Mouse (Mus musculus) lung, adult 2 months (tissue): ENCODE data around the gene Ppargc1a. TPM values are rescaled to one million over a fixed set of nuclear protein-coding genes. Genes with fewer than 3 reads are reported as not detected.

Experiments used
- DNase-seq: peaks from one replicate; pipeline ENCODE4 v3.0.0; 2022
- H3K4me1 ChIP-seq: fragments of 200-500 bp; 2 replicates; pipeline ENCODE4 v1.6.1; 2011; ENCODE audit warnings: low read length; ENCODE audit not compliant: control insufficient read depth, insufficient read depth
- H3K4me3 ChIP-seq: fragments of 200-500 bp; replicated peaks from 2 replicates; pipeline ENCODE3; 2011; ENCODE audit warnings: low read depth, mild to moderate bottlenecking, control low read depth, low read length; ENCODE audit errors: extremely low read depth
- CTCF ChIP-seq: fragments of 200-500 bp; IDR thresholded peaks from 2 replicates; pipeline ENCODE4 v1.5.1; 2011; ENCODE audit warnings: mild to moderate bottlenecking, low read length, control low read depth; ENCODE audit not compliant: insufficient read depth
- POLR2A ChIP-seq: fragments of 200-500 bp; IDR thresholded peaks from 2 replicates; pipeline ENCODE4 v1.6.1; 2011; ENCODE audit warnings: low read depth, mild to moderate bottlenecking, control low read depth, low read length, borderline replicate concordance; ENCODE audit errors: extremely low read depth
- WGBS: fragments of 180-500 bp; shearing (Covaris S2); methylation state at CpG from one replicate; pipeline ENCODE4 v1.1.7; 2018; 5-methylcytosine and 5-hydroxymethylcytosine counted together
- polyA plus RNA-seq: library from polyadenylated mRNA; depleted of rRNA; stranded (reverse); fragments of >200 nt; gene quantifications from 2 replicates; pipeline ENCODE4 v1.2.3, GENCODE M21; 2012

The Ppargc1a gene
- polyA plus RNA-seq, 1 experiment: 2.6 TPM

DNA sequence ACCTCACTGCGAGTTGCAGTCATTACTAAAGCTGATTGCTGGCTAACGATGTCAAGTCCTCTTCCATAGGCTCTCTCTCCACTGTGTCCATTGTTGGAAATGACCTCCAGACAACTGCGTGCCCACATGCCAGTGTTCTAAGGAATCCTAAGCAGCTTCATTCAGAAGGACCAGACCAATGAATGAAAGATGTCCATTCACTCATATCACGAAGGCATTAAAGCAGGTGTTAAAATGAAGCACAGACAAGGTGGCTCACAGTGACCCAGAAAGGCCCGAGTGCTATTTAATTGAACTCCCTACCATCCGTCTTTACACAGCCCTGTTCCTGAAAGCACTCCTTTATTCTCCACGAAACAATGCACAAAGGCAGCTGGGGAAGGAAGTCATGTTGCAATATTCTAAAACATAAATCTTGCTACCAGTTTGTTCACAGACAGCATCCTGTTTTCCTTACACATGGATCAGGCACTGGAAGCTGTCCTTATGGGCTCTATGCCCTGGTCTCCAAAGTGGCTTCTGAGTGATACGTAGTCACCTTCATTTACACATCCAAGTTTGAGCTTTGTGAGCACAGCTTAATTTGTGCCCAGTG, 23.3 kb downstream of the Ppargc1a start:
- 40% methylated on average over 8 of the region's 8 CpGs for WGBS
- DNase-seq: no peak
- TF ChIP-seq POLR2A (no peak), CTCF (no peak)
- Histone ChIP-seq H3K4me3 (no peak overlapping the region), H3K4me1 (peaks cover 9% of the 10 kb centered on the region)

DNA sequence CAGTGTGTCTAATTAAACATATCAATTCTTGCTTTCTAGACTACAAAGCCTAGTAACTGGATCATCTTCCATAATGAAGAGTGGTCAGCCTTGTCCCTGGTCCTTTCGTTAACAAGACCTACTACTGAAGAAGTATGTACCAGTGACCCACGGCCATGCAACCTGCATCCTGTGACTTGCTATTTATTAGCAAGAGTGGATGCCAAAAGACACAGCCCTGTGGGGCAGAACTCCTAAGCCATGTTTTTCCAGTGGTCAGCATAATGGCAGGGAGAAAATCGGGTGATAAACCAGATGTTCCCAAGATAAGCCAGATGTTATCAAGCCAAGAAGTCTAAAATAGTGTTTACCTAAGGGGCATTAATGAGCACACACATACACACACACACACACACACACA, 26.0 kb downstream of the Ppargc1a start:
- DNase-seq: no peak
- Histone ChIP-seq H3K4me3 (no peak overlapping the region), H3K4me1 (peaks cover 9% of the 10 kb centered on the region)
- TF ChIP-seq POLR2A (no peak), CTCF (no peak)
- WGBS: 66% methylated on average over 3 of the region's 3 CpGs

DNA sequence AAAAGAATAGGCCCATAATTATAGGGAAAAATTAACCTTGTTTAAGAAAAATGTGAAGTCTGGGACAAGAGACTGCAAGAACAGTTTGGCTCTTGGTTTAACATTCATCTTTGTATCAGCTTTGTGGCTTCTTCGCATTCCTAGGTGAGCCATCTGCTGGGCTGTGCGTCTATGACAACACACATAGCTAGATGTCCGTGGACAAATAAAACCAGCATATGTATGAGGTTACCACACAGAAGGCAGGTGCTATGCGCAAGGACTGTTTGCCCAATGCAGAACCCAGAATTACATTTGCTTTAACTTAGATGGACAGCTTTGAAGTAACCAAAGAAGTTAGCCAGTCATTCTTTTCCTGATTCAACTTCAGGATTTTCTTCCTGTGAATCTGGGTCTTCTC, 26.7 kb downstream of the Ppargc1a start:
- 88% methylated on average over 4 of the region's 4 CpGs for WGBS
- Histone ChIP-seq H3K4me3 (no peak overlapping the region), H3K4me1 (peaks cover 9% of the 10 kb centered on the region)
- DNase-seq: no peak
- TF ChIP-seq CTCF: no peak

DNA sequence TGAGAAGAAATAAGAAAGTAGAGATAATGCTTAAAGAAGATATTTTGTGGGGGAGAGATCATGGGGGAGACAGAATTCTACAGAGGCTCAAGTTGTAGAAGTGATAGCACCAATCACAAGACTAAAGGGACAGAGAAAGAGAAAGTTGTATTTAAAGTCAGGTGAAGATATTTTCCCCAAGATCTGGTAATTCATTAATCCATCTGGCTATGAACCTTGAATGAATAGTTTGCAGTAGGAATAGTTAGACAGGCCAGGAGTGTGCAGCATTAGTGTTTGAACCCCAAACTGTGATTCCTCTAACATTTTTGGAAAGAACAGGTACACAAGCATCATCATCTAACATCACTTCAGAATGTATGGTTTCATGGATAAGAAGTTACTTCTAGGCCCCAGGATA, 28.0 kb downstream of the Ppargc1a start:
- peaks cover 7% of the 10 kb centered on the region for H3K4me1 ChIP-seq
- TF ChIP-seq POLR2A (no peak), CTCF (no peak)
- H3K4me3 ChIP-seq: no peak overlapping the region
- DNase-seq: no peak

DNA sequence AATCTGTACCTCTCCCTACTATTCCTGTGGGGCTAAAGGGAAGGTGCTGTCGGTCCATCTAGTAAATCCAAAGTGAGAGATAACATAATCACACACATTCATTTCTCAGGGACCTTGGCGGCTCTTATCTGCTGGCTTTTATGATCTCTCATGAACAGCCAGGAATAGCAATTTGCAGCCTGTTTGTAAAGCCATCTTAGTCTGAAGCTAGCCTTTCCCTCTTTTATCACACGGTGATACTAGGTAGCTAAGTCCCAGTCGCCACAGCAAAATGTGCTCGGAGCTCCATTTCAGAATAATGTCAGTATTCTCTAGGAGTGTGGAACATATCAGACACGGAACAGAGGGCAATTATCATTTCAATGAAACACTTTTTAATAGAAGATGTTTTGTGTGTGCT, 29.2 kb downstream of the Ppargc1a start:
- no peak for TF ChIP-seq POLR2A
- TF ChIP-seq CTCF: no peak
- no peaks in the 10 kb centered on the region for H3K4me1 ChIP-seq
- 79% methylated on average over 6 of the region's 6 CpGs for WGBS
- no peak for DNase-seq
- no peak overlapping the region for H3K4me3 ChIP-seq

DNA sequence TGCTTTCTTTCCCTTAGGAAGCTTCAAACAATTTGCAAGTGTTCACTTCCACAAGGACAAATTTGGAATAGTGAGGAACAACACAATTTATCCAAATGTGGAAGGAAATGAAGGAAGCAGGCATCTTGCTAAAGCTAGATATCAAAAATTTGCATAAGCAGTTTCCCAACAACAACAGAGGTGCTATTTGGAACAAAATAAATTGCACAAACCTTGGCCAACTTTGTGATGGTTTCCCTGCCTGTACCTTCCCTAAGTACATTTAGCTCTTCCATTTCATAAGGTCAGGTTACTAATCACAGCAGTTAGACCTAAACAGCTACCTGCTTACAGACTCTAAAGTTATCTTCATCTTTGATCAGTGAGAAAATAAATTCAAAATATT, 29.9 kb downstream of the Ppargc1a start:
- TF ChIP-seq CTCF (no peak), POLR2A (no peak)
- no peaks in the 10 kb centered on the region for H3K4me1 ChIP-seq

DNA sequence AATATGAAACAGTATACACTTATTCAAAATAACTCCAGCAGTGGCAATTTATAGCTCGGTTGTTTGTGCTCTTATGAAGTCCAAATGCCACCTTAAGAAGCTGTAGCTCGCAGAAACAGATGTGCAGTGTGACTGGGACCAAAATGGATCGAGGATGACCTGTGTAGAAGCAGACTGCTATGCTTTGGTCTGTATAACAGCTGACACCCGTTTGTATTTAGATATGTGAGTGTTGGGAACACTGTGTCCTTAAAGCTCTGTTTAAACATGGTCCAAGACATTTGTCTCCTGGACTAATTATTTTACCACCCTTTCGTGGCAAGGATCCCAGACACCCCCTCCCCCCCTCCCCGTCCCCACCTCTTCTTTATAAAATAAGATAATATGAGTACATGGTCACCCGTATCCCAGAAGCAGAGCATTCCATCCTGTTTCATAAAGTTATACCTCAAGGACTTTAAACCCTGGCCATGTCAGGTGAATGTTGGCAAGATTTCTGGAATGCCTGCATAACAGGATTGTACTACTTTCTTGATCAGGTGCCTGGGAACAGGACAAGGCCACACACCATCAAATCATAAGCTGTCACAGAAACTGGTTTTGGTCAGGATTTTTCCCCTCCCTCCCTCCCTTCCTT, 30.4 kb downstream of the Ppargc1a start:
- TF ChIP-seq POLR2A: no peak
- no peak overlapping the region for H3K4me3 ChIP-seq
- H3K4me1 ChIP-seq: no peaks in the 10 kb centered on the region
- DNase-seq: no peak
- 42% methylated on average over 7 of the region's 7 CpGs for WGBS

More for the DNA sequence above, 29.9 kb downstream of the Ppargc1a start:
- no peak overlapping the region for H3K4me3 ChIP-seq
- no peak for DNase-seq

DNA sequence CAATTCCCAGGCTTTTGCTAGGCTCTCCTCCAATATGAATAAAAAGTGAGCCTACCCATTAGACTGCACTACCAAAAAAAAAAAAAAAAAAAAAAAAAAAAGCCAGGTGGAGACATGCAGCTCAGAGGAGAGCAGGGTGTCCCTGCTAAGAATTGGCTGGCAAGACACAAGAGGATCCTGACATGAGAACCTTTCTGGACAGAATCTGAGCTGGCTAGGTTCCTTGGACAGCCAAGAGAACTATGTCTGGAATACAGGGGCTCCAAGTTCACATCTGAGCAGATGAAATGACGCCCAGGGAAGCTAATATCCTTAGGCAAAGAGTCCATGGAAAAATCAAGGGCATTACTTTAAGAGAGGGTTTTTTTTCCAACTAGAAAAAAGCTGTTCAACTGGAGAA, 33.1 kb downstream of the Ppargc1a start:
- 83% methylated on average over 1 of the region's 1 CpGs for WGBS
- TF ChIP-seq POLR2A (no peak), CTCF (no peak)
- no peak for DNase-seq
- no peak overlapping the region for H3K4me3 ChIP-seq
- peaks cover 2% of the 10 kb centered on the region; the same call in 1 of the 2 replicates for H3K4me1 ChIP-seq

DNA sequence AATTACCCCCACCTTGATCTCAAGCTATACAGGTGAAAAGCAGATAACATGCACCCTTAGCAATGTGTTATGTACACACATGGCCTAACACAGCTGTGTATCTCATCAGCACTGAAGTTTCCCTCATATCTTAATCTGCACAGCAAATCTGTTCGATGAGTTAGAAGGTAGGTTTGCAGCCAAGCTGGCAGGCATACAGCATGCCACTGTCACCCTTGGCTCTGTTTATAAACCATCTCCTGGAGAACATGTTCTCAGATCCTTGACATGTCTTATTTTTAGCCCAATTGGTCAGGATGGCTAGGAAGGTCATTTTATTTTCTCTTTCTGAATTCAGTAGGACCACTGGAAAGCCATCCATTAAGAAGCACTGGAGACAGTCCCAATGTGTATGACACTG, 36.2 kb downstream of the Ppargc1a start:
- no peak overlapping the region for H3K4me3 ChIP-seq
- TF ChIP-seq POLR2A (no peak), CTCF (no peak)
- WGBS: 26% methylated on average over 1 of the region's 1 CpGs
- peaks cover 2% of the 10 kb centered on the region; the same call in 1 of the 2 replicates for H3K4me1 ChIP-seq
- no peak for DNase-seq

DNA sequence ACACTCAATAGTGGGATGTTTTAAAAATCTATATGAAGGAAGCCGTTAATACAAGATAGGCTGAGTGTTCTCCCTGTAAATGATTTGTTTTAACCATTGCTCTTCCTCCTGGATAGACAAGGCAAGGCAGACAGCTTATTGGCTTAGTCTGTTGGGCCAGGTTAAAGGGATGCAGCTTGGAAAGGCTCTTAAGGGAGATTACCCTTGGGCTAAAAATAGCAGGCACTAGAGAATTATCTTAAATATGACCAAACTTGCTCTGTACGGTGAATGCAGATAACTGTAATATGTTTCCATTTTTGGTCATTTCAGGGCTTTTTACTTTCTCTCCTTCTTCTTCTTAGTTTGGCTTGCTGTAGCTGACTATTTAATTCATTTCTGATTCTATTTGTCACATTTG, 38.1 kb downstream of the Ppargc1a start:
- DNase-seq: no peak
- H3K4me1 ChIP-seq: peaks cover 2% of the 10 kb centered on the region; the same call in 1 of the 2 replicates
- 62% methylated on average over 2 of the region's 2 CpGs for WGBS
- TF ChIP-seq POLR2A: no peak
- H3K4me3 ChIP-seq: no peak overlapping the region
